Mouse (Mus musculus) adrenal gland, postnatal 4 days (tissue): ENCODE results near the gene Akap9. TPM values are rescaled to one million over a fixed set of nuclear protein-coding genes. Genes with fewer than 3 reads are reported as not detected.
A peak's percentile ranks its signal among the peaks of the same experiment; 100 is the strongest.
"Not testable (repeated sequence)": the region's sequence is repeated elsewhere in the genome, so short reads cannot be mapped to it uniquely, and the experiment has no call there.

Experiments used
- DNase-seq, 2 experiments: peaks; one replicate each; pipeline ENCODE4 v3.0.0; 2021 to 2022; ENCODE audit warnings: low spot score in 2 of 2, mixed read lengths in 2 of 2
- long read RNA-seq, 2 experiments: library from polyadenylated mRNA; stranded (forward); transcript quantifications; one replicate each; pipeline ENCODE4 v2.0.0; 2021
- total RNA-seq, 2 experiments: library from RNA; stranded (reverse); gene quantifications; 2 replicates each; pipeline ENCODE4 v1.2.3; 2021

Gene Akap9
- 10 to 100 TPM; 79.4 to 81.4 TPM for total RNA-seq
- long read RNA-seq, experiment 1, partial matches to known transcripts: 2 of 2 reads
- long read RNA-seq, experiment 1, other reads (novel, unspliced or antisense): 0 of 2 reads
- long read RNA-seq, experiment 2, transcript Akap9-207 (8 exons, 2,010 nt): major isoform, 9 of 31 reads
- long read RNA-seq, experiment 2, partial matches to known transcripts: 14 of 31 reads
- long read RNA-seq, experiment 2, other reads (novel, unspliced or antisense): 7 of 31 reads

GRCm38 (mm10) chr5:3927801-3928689 is at the start of gene Akap9:
Gene Akap9, plus strand, starts transcription at chr5:3928054.
- peak; percentile 51 to 59 for DNase-seq

DNA sequence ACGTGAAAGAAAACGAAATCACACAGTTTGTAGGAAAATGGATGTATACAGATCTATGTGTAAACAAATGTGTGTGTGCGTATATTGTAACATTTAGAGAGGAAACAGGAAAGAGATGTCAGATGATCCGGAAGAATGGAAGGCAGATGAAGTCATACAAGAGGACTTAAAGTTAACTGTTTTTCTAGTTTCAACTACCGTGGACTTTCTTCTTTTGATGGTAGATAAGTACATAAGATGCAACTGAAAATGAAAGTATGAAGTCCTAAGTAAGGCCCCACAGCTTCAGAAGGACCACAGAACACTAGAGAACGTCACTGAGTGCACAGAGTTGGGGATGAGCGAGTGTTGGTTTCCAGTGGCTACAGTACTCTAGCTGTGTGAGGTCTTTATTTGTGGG is 41.0 kb upstream of the Akap9 start:
- DNase-seq: not testable (repeated sequence)

DNA sequence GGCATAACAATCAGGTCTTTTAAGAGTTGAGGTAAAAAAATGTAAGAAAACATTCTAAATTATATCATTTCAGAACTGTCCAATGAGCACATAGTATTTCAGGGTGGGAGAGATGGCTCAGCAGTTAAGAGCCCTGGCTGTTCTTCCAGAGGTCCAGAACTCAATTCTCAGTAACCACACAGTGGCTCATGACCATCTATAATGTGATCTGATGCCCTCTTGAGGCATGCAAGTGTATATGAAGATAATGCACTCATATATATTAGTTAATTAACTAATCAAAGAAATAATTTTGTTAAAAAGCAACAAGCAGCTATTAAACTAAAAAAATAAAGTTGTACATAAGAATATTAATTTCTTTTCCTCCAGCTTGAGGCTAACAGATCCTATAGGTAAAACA is 38.7 kb upstream of the Akap9 start:
- DNase-seq: no peak

- not testable (repeated sequence) for DNase-seq
These were observed 34.2 kb upstream of the Akap9 start, which contains the start of gene Mterf1a for GRCm38 (mm10) chr5:3893459-3894293. Gene Mterf1a, minus strand, starts transcription at chr5:3893933.

DNA sequence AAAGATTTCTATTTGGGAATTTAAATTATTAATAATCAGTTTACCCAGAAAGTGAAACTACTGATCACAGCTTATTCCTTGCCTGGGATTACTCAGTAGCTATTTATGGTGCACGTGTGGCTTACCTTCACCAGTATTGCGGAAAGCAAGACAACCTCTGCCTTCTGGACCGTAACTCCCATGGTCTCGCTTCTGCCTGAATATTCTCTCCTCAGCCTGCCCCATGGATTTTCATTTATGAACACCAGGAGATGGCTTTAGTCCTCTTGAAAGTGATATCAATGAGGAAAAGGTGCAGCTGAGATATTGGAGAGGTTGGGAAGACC is 33.6 kb upstream of the Akap9 start:
- DNase-seq: not testable (repeated sequence)

DNA sequence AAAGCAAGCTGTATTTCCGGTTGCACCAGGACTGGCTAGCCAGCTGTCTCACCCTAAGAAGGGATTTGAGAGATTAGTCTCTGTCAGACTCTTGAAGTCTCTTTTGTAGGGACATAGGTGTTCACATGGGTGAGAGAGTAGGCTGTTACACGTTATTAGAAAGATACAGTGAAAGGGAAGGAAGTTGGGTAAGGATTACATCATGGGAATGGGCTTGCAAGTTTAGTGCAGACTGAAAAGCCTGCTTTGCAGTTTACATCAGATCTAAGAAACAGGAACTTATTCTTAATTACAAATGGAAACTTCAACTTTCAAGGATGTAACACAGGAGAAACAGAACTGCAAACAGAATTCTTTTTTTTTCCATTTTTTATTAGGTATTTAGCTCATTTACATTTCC is 22.4 kb upstream of the Akap9 start:
- DNase-seq: no peak

DNA sequence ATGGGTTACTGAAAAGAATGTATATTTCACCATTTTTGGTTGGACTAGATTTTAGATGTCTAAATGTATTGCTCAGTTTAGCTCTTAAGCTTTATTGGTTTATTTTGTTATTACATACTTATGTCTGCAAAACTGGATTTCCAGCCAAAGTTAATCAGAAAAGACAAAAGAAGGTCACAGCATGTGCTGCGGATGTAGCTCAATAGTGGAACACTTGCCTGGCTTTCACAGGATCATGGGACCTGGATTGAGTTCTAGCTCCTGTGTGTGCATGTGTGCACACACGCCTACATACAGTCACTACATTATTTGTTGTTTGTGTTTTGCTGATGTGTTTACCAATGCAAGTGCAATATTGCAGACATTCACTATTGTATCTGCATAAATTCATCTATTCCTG is 5.5 kb upstream of the Akap9 start:
- DNase-seq: no peak

DNA sequence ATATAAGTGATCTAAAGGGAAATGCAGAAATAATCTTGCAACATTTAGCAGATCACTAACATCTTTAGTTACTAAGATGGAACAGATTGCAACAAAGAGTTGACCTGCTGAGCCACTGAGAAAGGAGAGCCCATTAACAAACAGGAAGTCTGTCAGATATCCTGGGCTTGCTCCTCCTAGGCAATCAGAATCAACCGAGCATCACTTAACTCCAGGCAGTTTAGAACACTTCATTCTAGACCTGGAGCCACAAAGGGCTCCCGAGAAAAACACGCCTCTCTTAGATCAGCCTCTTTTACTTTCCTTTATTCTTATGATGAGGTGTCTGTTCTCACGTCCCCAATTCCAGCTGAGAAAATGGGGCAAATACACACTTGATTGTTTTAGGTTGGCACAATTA is 1.2 kb upstream of the Akap9 start:
- no peak for DNase-seq

DNA sequence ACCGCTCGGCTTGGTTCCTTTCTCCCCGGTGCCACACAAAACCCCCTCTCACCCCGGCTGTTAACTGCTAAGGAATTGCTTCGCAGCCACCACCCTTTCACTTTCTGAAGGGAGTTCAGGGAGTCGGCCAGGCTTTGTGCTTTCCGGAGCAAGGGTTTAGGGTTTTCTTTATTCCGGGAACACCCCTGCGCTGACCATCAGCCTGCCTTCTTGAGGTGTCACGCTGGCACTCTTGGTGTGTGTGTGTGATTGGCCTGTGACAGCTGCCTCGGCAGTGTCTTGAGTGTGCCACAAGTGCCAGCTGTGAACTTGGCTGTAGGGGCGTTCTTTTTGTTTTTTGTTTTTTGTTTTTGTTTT is 814 bp downstream of the Akap9 start:
- DNase-seq: no peak

GRCm38 (mm10) chr5:3930760-3931159 is 2.9 kb downstream of the Akap9 start:
- no peak for DNase-seq

GRCm38 (mm10) chr5:3931636-3932035 is 3.8 kb downstream of the Akap9 start:
- no peak for DNase-seq

DNA sequence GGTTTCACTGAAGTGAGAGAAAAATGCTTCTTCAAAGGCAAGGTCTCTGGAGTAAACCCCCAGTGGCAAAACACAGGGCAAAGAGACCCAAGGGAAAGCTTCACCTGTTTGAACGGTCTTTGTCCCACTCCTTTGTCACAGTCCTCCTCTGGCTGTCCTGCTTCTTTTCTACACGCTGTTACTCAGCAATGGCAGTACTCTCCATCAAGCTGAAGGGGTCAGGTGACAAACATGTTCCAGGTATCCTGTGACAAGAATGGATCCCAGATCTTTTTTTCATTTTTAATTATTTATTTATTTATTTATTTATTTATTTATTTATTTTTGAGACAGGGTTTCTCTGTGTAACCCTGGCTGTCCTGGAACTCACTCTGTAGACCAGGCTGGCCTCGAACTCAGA is 5.7 kb downstream of the Akap9 start:
- no peak for DNase-seq

DNA sequence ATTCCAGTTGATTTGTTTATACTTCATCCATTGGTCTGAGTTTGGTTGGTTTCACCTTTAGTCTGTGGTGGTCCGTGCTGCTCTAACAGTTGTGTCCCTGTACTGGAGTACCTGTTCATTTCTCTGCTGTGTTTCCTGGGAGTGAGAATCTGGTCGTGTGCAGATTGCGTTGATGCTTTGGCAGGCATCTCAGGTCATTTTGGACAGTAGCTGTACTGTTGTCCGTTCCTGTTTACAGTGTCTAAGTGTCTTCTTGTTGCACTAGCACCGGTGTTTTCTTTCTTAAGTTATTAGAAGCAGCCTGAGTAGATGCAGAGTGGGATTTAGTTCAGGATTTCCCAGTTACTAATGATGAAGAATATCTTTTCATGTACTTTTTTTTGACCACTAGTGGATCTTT is 7.4 kb downstream of the Akap9 start:
- no peak for DNase-seq

DNA sequence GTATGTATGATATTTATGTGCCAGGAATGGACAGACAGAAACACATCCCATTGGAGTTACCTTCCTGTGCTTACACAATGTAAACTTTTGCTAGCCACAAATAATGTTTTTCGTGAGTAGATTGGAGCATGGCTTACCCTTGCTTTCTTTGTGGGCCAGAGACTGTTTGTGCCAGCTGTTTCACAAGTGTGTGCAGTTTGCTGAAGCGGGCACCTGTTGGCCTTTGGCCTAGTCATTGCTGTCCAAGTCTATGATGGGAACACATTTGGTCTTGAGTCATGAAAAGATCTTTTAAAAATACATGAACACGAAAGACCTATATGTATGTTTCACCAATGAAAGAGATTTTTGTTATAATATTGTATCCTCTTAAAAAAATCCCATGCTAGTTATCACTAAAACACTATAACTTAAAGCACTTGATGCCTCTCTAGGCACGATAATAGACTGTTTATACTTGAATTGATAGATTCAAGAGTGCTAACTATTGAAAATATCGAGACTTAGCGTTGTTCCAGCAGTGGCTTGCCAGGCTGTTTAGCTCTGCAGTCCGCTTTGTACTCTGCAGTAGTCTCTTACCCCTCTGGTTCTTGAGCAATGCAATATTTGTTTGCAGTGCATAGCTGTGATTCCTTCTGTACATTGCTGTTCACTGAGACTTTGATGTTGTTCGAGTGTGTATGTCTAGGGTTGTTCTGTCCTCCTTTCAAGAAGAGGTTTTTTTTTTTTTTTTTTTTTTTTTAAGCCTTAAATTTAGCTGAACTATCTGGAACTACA is 8.1 kb downstream of the Akap9 start:
- DNase-seq: no peak

- DNase-seq: no peak
These were observed 11.1 kb downstream of the Akap9 start for GRCm38 (mm10) chr5:3938905-3939304.

DNA sequence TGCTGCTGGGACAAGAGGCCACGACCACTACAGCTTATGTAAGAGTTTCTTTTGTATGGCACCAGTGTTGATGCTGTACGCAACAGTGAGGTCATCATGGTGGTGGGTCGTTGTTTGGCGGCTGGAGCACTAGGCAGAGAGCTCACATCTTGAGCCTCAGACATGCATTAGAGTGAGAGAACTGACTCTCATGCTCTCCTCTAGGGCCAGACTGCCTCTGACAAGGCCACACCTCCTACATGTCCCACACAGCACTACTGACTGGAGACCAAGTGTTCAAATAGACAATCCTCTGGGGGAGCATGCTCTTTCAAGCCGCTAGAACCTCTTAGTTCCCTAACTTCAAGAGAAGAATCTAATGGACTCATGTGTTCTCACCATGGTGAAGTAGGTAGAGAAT is 11.5 kb downstream of the Akap9 start:
- DNase-seq: no peak

DNA sequence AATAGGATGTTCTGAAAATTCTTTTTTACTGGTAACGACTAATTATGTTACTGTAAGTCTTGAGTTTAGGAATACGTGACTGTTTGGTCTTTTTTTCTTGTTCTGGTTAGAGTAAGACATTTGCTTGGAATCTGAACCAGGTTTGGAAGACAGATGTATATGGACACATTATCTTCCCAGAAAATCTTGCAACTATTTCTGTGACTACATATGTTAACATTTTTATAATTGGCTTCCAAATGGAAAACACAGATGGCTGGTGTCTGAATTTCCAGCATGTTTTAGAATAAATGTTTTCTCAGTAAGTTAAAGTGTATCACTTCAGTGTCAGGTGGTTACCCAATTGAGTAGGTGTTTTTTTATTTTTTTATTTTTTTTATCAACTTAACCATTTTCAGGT is 13.4 kb downstream of the Akap9 start:
- no peak for DNase-seq

DNA sequence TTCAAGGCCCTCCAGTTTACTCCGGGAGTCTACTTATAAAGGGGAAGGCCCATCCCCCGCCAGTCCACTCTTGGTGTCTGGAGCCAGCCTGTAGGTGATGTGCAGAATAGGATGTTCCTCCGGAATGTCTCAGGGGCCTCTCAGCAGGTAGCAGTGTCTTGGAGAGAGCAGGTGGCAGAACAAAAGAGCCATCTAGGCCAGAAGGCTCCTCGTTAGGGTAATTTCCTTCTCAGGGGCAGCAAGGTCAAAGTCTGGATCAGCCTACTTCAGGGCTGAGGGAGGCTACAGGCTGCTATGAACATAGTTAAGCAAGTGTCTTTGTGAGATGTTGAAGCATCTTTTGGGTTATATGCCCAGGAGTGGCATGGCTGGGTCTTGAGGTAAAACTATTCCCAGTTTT is 15.3 kb downstream of the Akap9 start:
- DNase-seq: not testable (repeated sequence)

DNA sequence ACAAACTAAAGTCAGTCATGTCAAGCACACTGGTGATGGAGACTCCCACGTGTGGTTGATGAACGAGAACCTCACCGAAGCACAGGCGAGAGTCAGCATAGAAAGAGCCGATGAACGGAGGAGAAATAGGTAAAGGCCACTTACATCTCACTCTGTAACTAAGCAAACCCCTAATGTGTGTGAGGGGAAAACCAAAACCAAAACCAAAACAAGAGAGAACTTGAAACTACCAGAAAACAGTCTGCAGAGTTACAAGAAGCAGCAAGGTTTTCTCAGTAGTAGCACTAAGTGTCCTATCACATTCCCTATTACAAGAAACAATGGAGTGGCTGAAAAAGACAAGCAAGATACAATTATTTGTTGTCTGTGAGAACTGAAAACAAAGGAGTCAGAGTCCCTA is 24.6 kb downstream of the Akap9 start:
- no peak for DNase-seq

- no peak for DNase-seq
These were observed 26.7 kb downstream of the Akap9 start for GRCm38 (mm10) chr5:3954541-3954940.

DNA sequence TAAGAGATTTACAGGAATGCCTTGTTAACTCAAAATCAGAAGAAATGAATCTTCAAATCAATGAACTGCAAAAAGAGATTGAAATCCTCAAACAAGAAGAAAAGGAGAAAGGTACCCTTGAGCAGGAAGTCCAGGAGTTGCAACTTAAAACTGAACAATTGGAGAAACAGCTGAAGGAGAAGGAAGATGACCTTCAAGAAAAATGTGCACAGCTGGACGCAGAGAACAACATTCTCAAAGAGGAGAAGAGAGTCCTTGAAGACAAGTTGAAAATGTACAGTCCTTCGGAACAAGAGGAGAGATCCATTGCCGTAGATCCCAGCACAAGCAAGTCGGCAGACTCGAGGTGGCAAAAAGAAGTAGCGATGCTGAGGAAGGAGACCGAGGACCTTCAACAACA is 33.4 kb downstream of the Akap9 start:
- no peak for DNase-seq
